Mouse (Mus musculus) skeletal muscle tissue, adult 2 months (tissue): ENCODE results near the gene Mrps6.
"Not testable (repeated sequence)": the region's sequence is repeated elsewhere in the genome, so short reads cannot be mapped to it uniquely, and the experiment has no call there.

Experiments used
- DNase-seq: peaks from one replicate; pipeline ENCODE4 v3.0.0-alpha.2; 2012; ENCODE audit warnings: low read depth, low spot score

The Mrps6 gene

GRCm38 (mm10) chr16:92062832-92063231 lies 4.8 kb downstream of the Mrps6 start:
- no peak for DNase-seq

DNA sequence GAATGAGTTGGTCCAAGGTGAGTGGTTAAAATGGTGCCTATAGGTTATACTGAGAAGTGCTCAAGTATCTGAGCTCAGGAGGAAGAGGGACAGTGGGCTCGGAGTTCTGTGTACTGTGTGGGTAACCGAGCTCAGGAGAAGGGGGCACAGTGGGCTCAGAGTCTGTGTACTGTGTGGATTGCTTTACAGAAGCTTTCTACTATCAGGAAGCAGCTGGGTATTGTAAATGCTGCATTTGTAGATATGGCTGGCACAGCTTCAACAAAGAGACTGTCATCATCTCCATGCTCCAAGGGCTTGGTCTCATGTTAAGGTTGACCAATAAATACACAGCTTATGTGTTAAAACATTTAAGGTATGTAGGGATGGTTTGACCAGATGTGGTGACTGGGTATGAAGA lies 6.7 kb downstream of the Mrps6 start:
- DNase-seq, result no peak

GRCm38 (mm10) chr16:92070338-92070737 lies 12.3 kb downstream of the Mrps6 start:
- no peak for DNase-seq

DNA sequence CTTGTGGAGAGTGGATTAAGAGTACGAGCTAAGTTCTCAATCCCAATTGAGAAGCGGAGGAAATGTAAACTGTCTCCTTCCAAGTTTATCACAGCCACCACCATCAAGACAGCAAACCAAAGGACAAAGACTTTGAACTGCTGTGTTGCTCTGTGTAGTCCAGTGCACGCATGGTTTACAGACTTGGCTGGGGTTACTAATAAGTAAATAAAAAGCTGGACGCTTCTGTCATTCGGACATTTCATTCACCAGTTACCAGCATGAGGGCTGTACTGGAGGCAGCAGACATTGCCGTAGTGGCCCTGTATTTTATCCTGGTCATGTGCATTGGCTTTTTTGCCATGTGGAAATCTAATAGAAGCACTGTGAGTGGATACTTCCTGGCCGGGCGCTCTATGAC lies 18.7 kb downstream of the Mrps6 start:
- no peak for DNase-seq

DNA sequence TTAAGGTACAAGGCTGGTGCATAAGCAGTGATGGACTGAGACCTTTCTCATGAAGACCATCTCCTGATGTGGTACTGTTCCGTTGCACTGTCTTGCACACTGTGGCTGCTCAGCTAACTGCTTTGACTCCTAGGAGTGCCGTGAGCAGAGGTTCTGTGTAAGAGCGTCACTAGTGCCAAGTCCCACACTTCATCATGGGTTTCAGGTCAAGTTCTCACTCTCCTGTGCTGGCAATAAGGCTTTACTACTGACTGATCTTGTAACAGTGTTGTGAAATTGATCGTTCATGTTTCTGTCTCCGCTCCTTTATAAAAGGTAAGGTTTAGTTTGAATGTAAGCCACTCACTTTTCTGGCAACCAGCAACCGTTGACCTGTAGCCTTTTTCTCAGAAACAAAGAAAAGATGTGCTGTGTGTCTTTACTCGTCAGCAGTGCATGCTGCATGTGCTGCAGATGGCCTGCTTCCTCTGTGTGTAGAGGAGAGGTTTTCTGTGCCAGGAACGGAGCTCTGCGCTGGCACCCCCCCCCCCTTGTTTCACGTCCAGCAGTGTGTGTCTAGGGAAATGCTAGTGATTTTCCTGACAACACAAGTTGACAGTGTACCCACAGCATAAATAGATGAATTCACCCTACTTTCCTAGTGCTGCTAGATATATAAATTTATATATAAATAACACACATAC lies 25.8 kb downstream of the Mrps6 start:
- no peak for DNase-seq

DNA sequence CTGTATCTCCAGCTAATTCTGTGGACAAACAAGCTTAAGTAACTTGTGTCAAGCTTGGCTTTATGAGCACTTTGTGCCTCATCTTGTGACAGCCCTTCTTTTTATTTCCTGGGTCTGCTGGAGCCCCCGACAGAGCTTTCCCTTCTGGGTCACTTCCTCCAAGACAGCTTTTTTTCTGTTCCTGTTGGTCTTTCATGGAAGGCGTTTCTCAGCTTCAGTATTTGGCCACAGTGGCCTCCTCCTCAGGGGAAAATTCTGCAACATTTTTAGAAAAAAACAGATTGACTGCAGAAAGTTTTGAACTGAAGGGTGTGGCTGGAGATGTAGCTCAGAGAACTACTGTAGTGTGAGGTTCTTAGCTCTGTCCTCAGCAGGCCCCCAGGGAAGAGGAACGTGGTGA lies 31.2 kb downstream of the Mrps6 start:
- DNase-seq, result peak; percentile 13

DNA sequence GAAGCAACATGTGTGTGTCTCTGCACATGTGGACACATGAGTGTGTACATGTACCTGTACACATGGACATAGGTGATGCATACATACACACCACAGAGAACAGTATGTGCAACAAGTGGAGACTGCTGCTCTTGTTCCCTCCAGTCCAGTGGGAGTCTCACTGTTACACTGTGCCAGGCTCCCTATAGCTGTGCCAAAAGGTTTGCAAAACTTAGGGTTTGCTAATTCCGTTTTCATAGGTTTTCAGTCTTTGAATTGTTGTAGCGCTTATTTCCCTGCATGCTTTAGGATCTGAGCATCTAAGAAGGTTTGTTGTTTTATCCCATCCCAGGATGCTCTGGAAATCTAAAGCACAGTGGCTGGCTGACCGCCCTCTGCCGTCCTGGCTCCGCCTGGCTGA lies 33.8 kb downstream of the Mrps6 start:
- DNase-seq, result no peak

- DNase-seq, result no peak
Observed at GRCm38 (mm10) chr16:92098351-92099051, 40.4 kb downstream of the Mrps6 start.

GRCm38 (mm10) chr16:92099598-92099997 lies 41.5 kb downstream of the Mrps6 start:
- no peak for DNase-seq

- DNase-seq, result no peak
Observed at GRCm38 (mm10) chr16:92100111-92100510, 42.0 kb downstream of the Mrps6 start.

GRCm38 (mm10) chr16:92102115-92102514 lies 44.0 kb downstream of the Mrps6 start:
- DNase-seq, result peak; percentile 70

GRCm38 (mm10) chr16:92102931-92103330 lies 44.9 kb downstream of the Mrps6 start:
- not testable (repeated sequence) for DNase-seq

- no peak for DNase-seq
Observed at GRCm38 (mm10) chr16:92103572-92104331, 45.7 kb downstream of the Mrps6 start.

DNA sequence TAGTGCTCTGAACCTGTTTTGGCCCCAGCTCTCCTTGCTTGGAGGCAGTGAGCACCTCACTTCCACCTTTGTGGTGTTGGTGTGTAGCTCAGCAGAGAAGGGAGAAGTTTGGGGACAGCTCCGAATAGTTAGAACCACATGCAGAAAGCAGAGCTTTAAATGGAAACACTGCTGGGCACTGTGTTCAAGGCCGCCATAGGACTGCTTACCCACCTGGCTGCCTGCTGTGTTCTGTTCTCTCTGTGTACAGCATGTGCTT lies 46.2 kb downstream of the Mrps6 start:
- no peak for DNase-seq

DNA sequence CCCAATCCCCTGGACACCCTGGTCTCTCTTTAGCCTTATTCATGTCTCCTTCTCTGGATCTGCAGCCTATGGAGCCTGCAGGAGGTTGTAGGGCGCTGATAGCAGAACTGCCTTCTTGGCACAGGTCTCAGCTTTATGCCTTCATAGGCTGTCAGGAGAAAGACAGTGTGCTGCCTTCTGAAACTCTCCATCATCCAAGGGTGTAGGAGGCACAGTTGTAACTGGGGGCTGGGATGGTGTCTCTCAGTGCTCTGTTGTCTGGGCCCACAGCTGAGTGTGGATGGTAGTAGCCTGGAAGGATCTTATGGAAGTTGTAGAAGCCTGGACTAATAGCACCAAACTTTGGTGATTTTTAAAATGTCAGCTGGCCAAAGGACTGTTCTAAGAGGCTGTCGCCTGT lies 46.9 kb downstream of the Mrps6 start:
- DNase-seq, result no peak

DNA sequence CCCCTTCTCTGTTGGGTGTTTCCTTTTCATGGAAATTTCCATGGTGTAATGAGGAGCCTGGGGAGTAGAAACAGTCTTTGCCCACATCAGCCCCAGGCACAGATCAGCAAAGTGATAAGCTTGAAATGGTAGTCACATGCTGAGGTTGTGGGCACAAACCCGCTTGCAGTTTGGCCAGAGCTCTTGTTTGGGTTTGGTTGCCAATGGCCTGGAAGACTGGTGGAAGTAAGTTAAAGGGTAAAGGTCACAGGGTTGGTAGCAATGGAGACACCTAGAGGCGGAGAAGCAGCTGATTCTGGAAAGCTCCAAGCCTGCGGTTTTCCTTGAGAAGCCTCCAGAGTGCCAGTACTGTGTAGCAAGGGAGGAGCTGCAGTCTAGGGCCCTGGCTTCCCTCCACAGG lies 47.6 kb downstream of the Mrps6 start:
- DNase-seq, result peak; percentile 27

DNA sequence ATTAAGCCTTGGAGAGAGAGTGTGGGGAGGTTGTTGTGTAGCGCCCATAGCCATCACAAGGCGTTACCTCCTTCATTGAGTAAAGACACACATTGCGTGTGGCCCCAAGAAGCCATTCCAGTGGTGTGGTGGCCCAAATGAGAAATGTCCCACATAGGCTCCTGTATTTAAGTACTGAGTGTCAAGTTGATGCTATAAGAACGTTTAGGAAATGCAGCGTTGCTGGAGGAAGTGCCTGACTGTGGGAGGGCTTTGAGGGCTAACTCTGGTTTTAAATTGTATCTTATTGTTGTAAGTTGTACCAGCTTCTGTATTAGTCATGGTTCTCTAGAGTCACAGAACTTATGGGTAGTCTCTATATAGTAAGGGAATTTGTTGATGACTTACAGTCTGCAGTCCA lies 49.3 kb downstream of the Mrps6 start:
- DNase-seq, result no peak

DNA sequence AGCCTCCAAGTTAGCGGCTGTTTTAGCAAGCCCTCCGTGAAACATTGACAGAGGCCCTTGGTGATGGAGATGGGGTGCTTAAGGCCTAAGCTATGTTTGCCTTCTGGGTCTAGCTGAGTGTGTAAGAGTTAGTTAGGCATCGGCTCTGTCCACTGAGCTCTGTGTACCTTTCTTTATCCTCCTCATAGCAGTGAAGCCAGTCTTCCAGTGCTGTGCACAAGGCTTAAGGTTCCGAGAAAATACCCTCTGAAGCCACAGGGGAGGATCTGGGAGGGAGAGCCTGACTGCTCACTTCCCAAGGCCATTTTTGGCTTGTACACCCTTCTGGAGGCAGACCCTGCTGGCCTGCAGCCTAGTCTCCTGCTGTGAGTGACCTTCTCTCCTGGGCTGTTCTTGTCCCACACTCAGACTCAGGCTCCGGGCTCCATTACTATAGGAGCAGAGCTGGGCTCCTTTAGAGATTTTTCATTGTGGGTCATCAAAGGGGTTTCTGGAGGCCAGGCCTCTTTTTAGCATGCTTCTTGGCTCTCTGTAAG lies 56.7 kb downstream of the Mrps6 start:
- no peak for DNase-seq

DNA sequence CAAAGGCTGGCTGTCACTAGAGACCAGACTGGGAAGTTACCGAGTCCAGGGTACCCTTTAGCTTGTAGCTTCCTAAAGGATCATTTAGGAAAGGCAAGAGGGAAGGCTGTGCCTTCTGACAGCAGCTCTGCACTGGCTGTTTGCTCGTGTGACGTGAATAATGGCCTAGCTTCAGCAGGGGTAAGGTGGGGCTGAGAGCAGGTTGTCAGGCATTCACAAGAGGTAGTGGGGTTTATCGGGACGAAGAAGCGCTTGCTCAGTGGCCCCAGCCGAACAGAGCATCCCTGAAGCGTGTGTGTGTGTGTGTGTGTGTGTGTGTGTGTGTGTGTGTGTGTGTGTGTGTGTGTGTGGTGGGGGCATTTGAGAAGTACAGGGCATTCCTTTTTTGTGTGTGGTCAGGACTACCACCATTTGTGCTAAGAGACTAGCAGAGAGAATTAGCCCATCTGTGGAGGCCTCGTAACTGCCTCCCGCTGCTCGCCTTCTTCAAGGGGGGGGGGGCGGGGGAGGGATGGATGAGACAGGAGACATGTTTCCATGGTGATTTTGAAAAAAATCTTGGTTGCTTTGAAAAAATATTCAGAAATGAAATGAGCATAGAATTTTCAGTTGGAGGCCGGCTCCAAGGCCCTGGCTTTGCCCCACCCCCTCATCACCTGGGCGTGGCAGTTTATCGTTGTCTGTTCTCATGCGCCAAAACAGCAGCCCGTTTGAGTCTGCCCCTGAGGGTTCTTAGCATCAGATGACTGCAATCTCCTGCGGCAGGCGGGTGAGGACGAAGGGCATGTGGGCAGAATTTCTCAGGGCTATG lies 57.7 kb downstream of the Mrps6 start:
- DNase-seq, result no peak

GRCm38 (mm10) chr16:92117337-92118209 lies 59.5 kb downstream of the Mrps6 start:
- no peak for DNase-seq

- DNase-seq, result no peak
Observed at GRCm38 (mm10) chr16:92119013-92119515, 61.0 kb downstream of the Mrps6 start.
